In the genomic region with DNA sequence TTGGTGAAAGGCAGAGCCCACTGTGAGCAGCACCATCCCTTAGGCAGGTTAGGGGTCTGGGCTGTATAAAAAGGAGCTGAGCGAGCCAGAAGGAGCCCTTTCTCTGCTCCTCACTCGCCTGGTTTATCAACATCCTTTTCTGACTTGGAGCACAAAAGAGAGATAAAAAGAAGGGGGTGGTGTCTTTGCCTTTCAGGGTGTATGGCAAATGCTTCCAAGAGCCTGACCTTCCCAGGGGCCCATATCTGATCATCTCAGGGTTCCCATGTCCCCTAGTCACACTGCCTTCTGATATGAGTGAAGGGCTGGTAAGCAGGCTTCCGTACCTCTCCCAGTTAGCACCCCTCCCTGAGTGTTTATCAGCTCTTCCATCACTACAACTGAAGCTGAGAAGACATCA, we compare ENCODE assay signal across 23 mouse cellular contexts. TPM values are rescaled to one million over a fixed set of nuclear protein-coding genes. Genes with fewer than 3 reads are reported as not detected.
DNase-seq lines count a peak whose midpoint lies in the region; ATAC-seq lines count a peak whose summit lies in the region.
"Had no signal": no experiment of that assay in that cellular context is flagged by ENCODE, and none has a peak within 500 bp of the region (broad histone marks: within the 10 kb centered on the region; RNA-seq: fewer than 3 reads in every experiment).

No protein-coding gene starts in this region.

- 60% methylated on average over 3 of the region's 3 CpGs for WGBS in heart, embryonic 13.5 days
- WGBS in midbrain, embryonic 11.5 days = 92% methylated on average over 3 of the region's 3 CpGs
- WGBS in midbrain, embryonic 10.5 days = 84% methylated on average over 3 of the region's 3 CpGs
- WGBS in liver, embryonic 15.5 days (ENCODE audit: insufficient replicate concordance) = 19% methylated on average over 3 of the region's 3 CpGs
- 82% methylated on average over 3 of the region's 3 CpGs for WGBS in forebrain, embryonic 14.5 days

- H3K36me3 ChIP-seq in heart, embryonic 13.5 days = no peaks in the 10 kb centered on the region
- H3K36me3 ChIP-seq in midbrain, embryonic 11.5 days (ENCODE audit: control insufficient read depth, insufficient read depth, low read length) = no peaks in the 10 kb centered on the region
- H3K36me3 ChIP-seq in midbrain, embryonic 10.5 days = no peaks in the 10 kb centered on the region
- no peaks in the 10 kb centered on the region for H3K36me3 ChIP-seq in liver, embryonic 15.5 days (replicated peaks)
- no peaks in the 10 kb centered on the region for H3K36me3 ChIP-seq in forebrain, embryonic 14.5 days (ENCODE audit: control insufficient read depth, insufficient read depth, low read length)
- H3K36me3 ChIP-seq: embryonic facial prominence, embryonic 10.5 days; embryonic facial prominence, embryonic 15.5 days; forebrain, embryonic 12.5 days; limb, embryonic 10.5 days; limb, embryonic 15.5 days; lung, embryonic 15.5 days; stomach, embryonic 15.5 days had no signal

- H3K4me3 ChIP-seq in heart, embryonic 13.5 days = no peak overlapping the region
- no peak overlapping the region for H3K4me3 ChIP-seq in midbrain, embryonic 11.5 days (ENCODE audit: low read depth, low read length)
- H3K4me3 ChIP-seq in midbrain, embryonic 10.5 days = no peak overlapping the region
- H3K4me3 ChIP-seq in liver, embryonic 15.5 days (replicated peaks) = no peak overlapping the region
- H3K4me3 ChIP-seq in forebrain, embryonic 14.5 days (ENCODE audit: low read depth, low read length) = no peak overlapping the region
- H3K4me3 ChIP-seq: embryonic facial prominence, embryonic 10.5 days; embryonic facial prominence, embryonic 15.5 days; forebrain, embryonic 12.5 days; limb, embryonic 10.5 days; limb, embryonic 15.5 days; lung, embryonic 15.5 days; stomach, embryonic 15.5 days had no signal

- H3K4me2 ChIP-seq in heart, embryonic 13.5 days = no peak overlapping the region
- H3K4me2 ChIP-seq in midbrain, embryonic 11.5 days = no peak overlapping the region
- H3K4me2 ChIP-seq in liver, embryonic 15.5 days = no peak overlapping the region
- no peak overlapping the region for H3K4me2 ChIP-seq in forebrain, embryonic 14.5 days (ENCODE audit: low read length)
- H3K4me2 ChIP-seq: embryonic facial prominence, embryonic 15.5 days; forebrain, embryonic 12.5 days; hindbrain, embryonic 14.5 days; limb, embryonic 15.5 days; lung, embryonic 15.5 days; stomach, embryonic 15.5 days had no signal

- H3K4me1 ChIP-seq in heart, embryonic 13.5 days = peaks cover 33% of the 10 kb centered on the region
- H3K4me1 ChIP-seq in midbrain, embryonic 11.5 days (ENCODE audit: control insufficient read depth, insufficient read depth, low read length) = no peaks in the 10 kb centered on the region
- H3K4me1 ChIP-seq in midbrain, embryonic 10.5 days = no peaks in the 10 kb centered on the region
- peaks cover 9% of the 10 kb centered on the region for H3K4me1 ChIP-seq in liver, embryonic 15.5 days (replicated peaks)
- no peaks in the 10 kb centered on the region for H3K4me1 ChIP-seq in forebrain, embryonic 14.5 days (ENCODE audit: control insufficient read depth, insufficient read depth, low read length)
- H3K4me1 ChIP-seq: embryonic facial prominence, embryonic 15.5 days; forebrain, embryonic 12.5 days; limb, embryonic 15.5 days; stomach, embryonic 15.5 days had no signal

- H3K27ac ChIP-seq in heart, embryonic 13.5 days (replicated peaks) = peak overlapping the region; percentile 84
- H3K27ac ChIP-seq in midbrain, embryonic 11.5 days (ENCODE audit: low read depth, low read length) = no peak overlapping the region
- H3K27ac ChIP-seq in midbrain, embryonic 10.5 days (replicated peaks) = no peak overlapping the region
- H3K27ac ChIP-seq in liver, embryonic 15.5 days (replicated peaks) = no peak overlapping the region
- H3K27ac ChIP-seq in forebrain, embryonic 14.5 days (ENCODE audit: low read depth, low read length) = no peak overlapping the region
- H3K27ac ChIP-seq: embryonic facial prominence, embryonic 10.5 days; embryonic facial prominence, embryonic 15.5 days; forebrain, embryonic 12.5 days; hindbrain, embryonic 14.5 days; limb, embryonic 10.5 days; limb, embryonic 15.5 days; lung, embryonic 15.5 days; stomach, embryonic 15.5 days had no signal

- H3K9me3 ChIP-seq in heart, embryonic 13.5 days = no peaks in the 10 kb centered on the region
- H3K9me3 ChIP-seq in midbrain, embryonic 11.5 days (ENCODE audit: control insufficient read depth, low read length) = no peaks in the 10 kb centered on the region
- 0 out of 2 replicates have a peak, but pooled peaks cover 4% of the 10 kb centered on the region for H3K9me3 ChIP-seq in midbrain, embryonic 10.5 days (replicated peaks)
- no peaks in the 10 kb centered on the region for H3K9me3 ChIP-seq in liver, embryonic 15.5 days (replicated peaks)
- H3K9me3 ChIP-seq in forebrain, embryonic 14.5 days (replicated peaks; ENCODE audit: control insufficient read depth, low read length) = no peaks in the 10 kb centered on the region
- H3K9me3 ChIP-seq: embryonic facial prominence, embryonic 10.5 days; embryonic facial prominence, embryonic 15.5 days; forebrain, embryonic 12.5 days; limb, embryonic 10.5 days; limb, embryonic 15.5 days; lung, embryonic 15.5 days; stomach, embryonic 15.5 days had no signal

- H3K27me3 ChIP-seq in heart, embryonic 13.5 days (replicated peaks) = no peaks in the 10 kb centered on the region
- no peaks in the 10 kb centered on the region for H3K27me3 ChIP-seq in midbrain, embryonic 11.5 days (ENCODE audit: control insufficient read depth, insufficient read depth, low read length)
- H3K27me3 ChIP-seq in midbrain, embryonic 10.5 days (ENCODE audit: low read depth, poor library complexity, severe bottlenecking) = no peaks in the 10 kb centered on the region
- H3K27me3 ChIP-seq in liver, embryonic 15.5 days = no peaks in the 10 kb centered on the region
- H3K27me3 ChIP-seq in forebrain, embryonic 14.5 days (replicated peaks; ENCODE audit: control insufficient read depth, insufficient read depth, low read length) = no peaks in the 10 kb centered on the region
- H3K27me3 ChIP-seq: embryonic facial prominence, embryonic 15.5 days; forebrain, embryonic 12.5 days; limb, embryonic 15.5 days; lung, embryonic 15.5 days; stomach, embryonic 15.5 days had no signal

- ATAC-seq in heart, embryonic 13.5 days (ENCODE audit: extremely low read depth, insufficient number of reproducible peaks, low FRiP score, low TSS enrichment) = no peak
- ATAC-seq in midbrain, embryonic 11.5 days (ENCODE audit: low FRiP score) = no peak
- peak; percentile 63 for ATAC-seq in liver, embryonic 15.5 days (ENCODE audit: insufficient read depth)
- no peak for ATAC-seq in forebrain, embryonic 14.5 days
- ATAC-seq: intestine, postnatal 0 days had no signal

- H3K9ac ChIP-seq in heart, embryonic 13.5 days = no peak overlapping the region
- H3K9ac ChIP-seq in midbrain, embryonic 11.5 days (ENCODE audit: low read length) = no peak overlapping the region
- no peak overlapping the region for H3K9ac ChIP-seq in liver, embryonic 15.5 days
- no peak overlapping the region for H3K9ac ChIP-seq in forebrain, embryonic 14.5 days (ENCODE audit: low read length)
- H3K9ac ChIP-seq: embryonic facial prominence, embryonic 15.5 days; forebrain, embryonic 12.5 days; hindbrain, embryonic 14.5 days; limb, embryonic 15.5 days; lung, embryonic 15.5 days; stomach, embryonic 15.5 days had no signal

- DNase-seq in heart, adult 8-10 months (ENCODE audit: low spot score) = no peak
- peak; percentile 69 for DNase-seq in midbrain, embryonic 11.5 days (ENCODE audit: low spot score, missing footprints)
- no peak for DNase-seq in midbrain, embryonic 10.5 days (ENCODE audit: low spot score)
- DNase-seq in ovary, postnatal 14 days (ENCODE audit: low spot score) = no peak
- no peak for DNase-seq in forebrain, embryonic 14.5 days (ENCODE audit: low spot score)
- DNase-seq: adrenal gland, adult 8-10 months; cerebellum, adult 8-10 months; gastrocnemius, postnatal 10 days; kidney, postnatal 14 days; layer of hippocampus, adult 9-11 months; retina, postnatal 1 day; right cerebral cortex, postnatal 14 days had no signal

RNA-seq across cellular contexts. Expression of gene Wipi1, which starts 16.3 kb away (rescaled TPM):
- polyA plus RNA-seq in heart, embryonic 13.5 days (2015; fragmentation: Nextera tagmentation; extraction: Ambion mirVana) = 44.7 and 48.0 TPM in 2 replicates
- total RNA-seq in heart, adult 8-10 months (2022) = 100 to 1,000 TPM; 110 to 141 (median 120) TPM
- polyA plus RNA-seq in midbrain, embryonic 11.5 days (2014; fragmentation: Nextera tagmentation; extraction: Ambion mirVana) = 11.1 and 12.4 TPM in 2 replicates
- polyA plus RNA-seq in midbrain, embryonic 10.5 days (2016; fragmentation: Nextera tagmentation; extraction: Ambion mirVana) = 17.9 and 19.4 TPM in 2 replicates
- polyA plus RNA-seq in liver, embryonic 15.5 days (2015; fragmentation: Nextera tagmentation; extraction: Ambion mirVana) = 24.2 and 25.9 TPM in 2 replicates
- 5.7 and 6.9 TPM in 2 replicates for polyA plus RNA-seq in forebrain, embryonic 14.5 days (2014; fragmentation: Nextera tagmentation; extraction: Ambion mirVana)

RNA-seq across cellular contexts. Expression of gene Prkar1a, which starts 21.1 kb away (rescaled TPM):
- polyA plus RNA-seq in heart, embryonic 13.5 days (2015; fragmentation: Nextera tagmentation; extraction: Ambion mirVana) = 375 and 413 TPM in 2 replicates
- total RNA-seq in heart, adult 8-10 months (2022) = 100 to 1,000 TPM; 347 to 373 (median 363) TPM
- polyA plus RNA-seq in midbrain, embryonic 11.5 days (2014; fragmentation: Nextera tagmentation; extraction: Ambion mirVana) = 435 and 478 TPM in 2 replicates
- 309 and 361 TPM in 2 replicates for polyA plus RNA-seq in midbrain, embryonic 10.5 days (2016; fragmentation: Nextera tagmentation; extraction: Ambion mirVana)
- 108 and 113 TPM in 2 replicates for polyA plus RNA-seq in liver, embryonic 15.5 days (2015; fragmentation: Nextera tagmentation; extraction: Ambion mirVana)
- polyA plus RNA-seq in forebrain, embryonic 14.5 days (2014; fragmentation: Nextera tagmentation; extraction: Ambion mirVana) = 504 and 551 TPM in 2 replicates
